Mouse (Mus musculus) kidney, postnatal 0 days (tissue): ENCODE results near the gene Armc5. TPM values are rescaled to one million over a fixed set of nuclear protein-coding genes. Genes with fewer than 3 reads are reported as not detected.

Experiments used
- ATAC-seq: fragments of 200-750 bp; cut with Nextera tagmentation; replicated peaks from 2 replicates; pipeline ENCODE4 v1.8.0; 2017; ENCODE audit warnings: low read depth, moderate number of reproducible peaks, moderate TSS enrichment, moderate library complexity; ENCODE audit not compliant: low FRiP score
- DNase-seq: peaks from one replicate; pipeline ENCODE4 v3.0.0-alpha.2; 2016; ENCODE audit warnings: low spot score
- H3K27ac ChIP-seq: fragments of 300-500 bp; sonication (generic); 2 replicates; pipeline ENCODE4 v1.5.1; 2014; ENCODE audit warnings: mild to moderate bottlenecking
- H3K27me3 ChIP-seq: fragments of 300-500 bp; sonication (generic); 2 replicates; pipeline ENCODE4 v1.6.1; 2014; ENCODE audit warnings: low read length, mixed read lengths; ENCODE audit not compliant: insufficient read depth
- H3K36me3 ChIP-seq: fragments of 300-500 bp; sonication (generic); 2 replicates; pipeline ENCODE4 v1.6.1; 2014; ENCODE audit warnings: low read length, mixed read lengths; ENCODE audit not compliant: insufficient read depth
- H3K4me1 ChIP-seq: fragments of 300-500 bp; sonication (generic); replicated peaks from 2 replicates; pipeline ENCODE4 v1.6.1; 2014; ENCODE audit warnings: antibody characterized with exemption, low read length, mixed read lengths; ENCODE audit not compliant: insufficient read depth
- H3K4me2 ChIP-seq: fragments of 300-500 bp; sonication (generic); 2 replicates; pipeline ENCODE4 v1.6.1; 2014; ENCODE audit warnings: mild to moderate bottlenecking, low read length, moderate library complexity, mixed read lengths
- H3K4me3 ChIP-seq: fragments of 300-500 bp; sonication (generic); replicated peaks from 2 replicates; pipeline ENCODE4 v1.5.1; 2014; ENCODE audit warnings: low read depth, low read length
- H3K9ac ChIP-seq: fragments of 300-500 bp; sonication (generic); 2 replicates; pipeline ENCODE4 v1.6.1; 2014; ENCODE audit warnings: low read depth, low read length
- H3K9me3 ChIP-seq: fragments of 300-500 bp; sonication (generic); replicated peaks from 2 replicates; pipeline ENCODE4 v1.6.1; 2016; ENCODE audit warnings: low read length, inconsistent platforms, mixed read lengths
- CTCF ChIP-seq: IDR thresholded peaks from 2 replicates; pipeline ENCODE4 v1.5.1; 2016; ENCODE audit warnings: antibody characterized with exemption, low read depth, mild to moderate bottlenecking, moderate library complexity
- WGBS: fragments of 180-500 bp; shearing (Covaris S2); extraction: QIAGEN DNeasy Blood & Tissue Kit; methylation state at CpG from one replicate; pipeline ENCODE4 v1.1.7; 2014; 5-methylcytosine and 5-hydroxymethylcytosine counted together
- polyA plus RNA-seq: library from polyadenylated mRNA; unstranded; fragments of >200 nt; fragmentation: Nextera tagmentation; extraction: Ambion mirVana; gene quantifications from 2 replicates; pipeline ENCODE4 v1.2.1, GENCODE M21; 2015

Gene Armc5
- polyA plus RNA-seq, 1 experiment from 2014 or later = 17.1 TPM

DNA sequence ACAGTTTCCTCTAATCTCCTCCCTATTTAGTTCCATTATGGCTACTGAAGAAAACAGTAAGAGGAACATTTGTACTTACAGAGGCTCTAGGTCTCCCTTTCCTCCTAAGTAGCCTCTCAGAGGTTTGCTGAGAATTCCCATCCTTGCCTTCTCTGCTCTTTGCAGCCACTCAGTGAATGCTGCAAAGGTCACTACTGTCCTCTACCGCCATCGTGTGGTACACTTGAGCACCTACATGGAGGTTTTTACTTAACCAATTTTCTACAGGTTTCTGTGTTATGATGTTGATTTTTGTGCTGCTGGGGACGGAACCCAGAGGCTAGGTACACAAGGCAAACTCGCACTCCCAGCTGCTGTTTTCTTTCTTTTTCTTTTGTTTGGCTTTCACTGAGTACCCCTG, 29.0 kb upstream of the Armc5 start:
- Histone ChIP-seq H3K36me3 (no peaks in the 10 kb centered on the region), H3K9me3 (no peaks in the 10 kb centered on the region), H3K4me3 (no peak overlapping the region), H3K9ac (no peak overlapping the region), H3K4me2 (no peak overlapping the region), H3K4me1 (no peaks in the 10 kb centered on the region), H3K27me3 (no peaks in the 10 kb centered on the region), H3K27ac (no peak overlapping the region)
- no peak for ATAC-seq
- DNase-seq = peak; percentile 91
- TF ChIP-seq CTCF = peak; percentile 96
- 2% methylated on average over 4 of the region's 4 CpGs for WGBS

DNA sequence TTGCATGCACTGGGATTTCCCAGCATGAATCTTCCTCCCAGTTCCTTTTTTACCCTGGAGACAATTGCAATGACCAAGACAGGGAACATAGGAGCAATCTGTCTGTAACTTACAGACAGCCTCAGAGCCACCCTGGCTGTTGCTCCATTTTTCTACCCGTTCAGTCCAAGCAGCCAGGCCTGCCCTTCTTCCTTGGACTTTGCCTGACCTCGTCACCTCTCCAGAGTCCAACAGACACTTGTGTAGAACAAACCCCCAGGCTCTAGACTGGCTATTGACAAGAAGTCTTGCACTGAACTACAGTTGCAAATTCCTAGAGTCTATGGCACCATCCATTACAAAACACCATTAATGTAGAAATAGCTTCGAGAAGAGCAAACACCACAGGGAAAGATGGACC, 27.3 kb upstream of the Armc5 start:
- Histone ChIP-seq H3K36me3 (no peaks in the 10 kb centered on the region), H3K4me3 (no peak overlapping the region), H3K4me2 (no peak overlapping the region), H3K27ac (no peak overlapping the region), H3K9ac (no peak overlapping the region), H3K27me3 (no peaks in the 10 kb centered on the region), H3K4me1 (no peaks in the 10 kb centered on the region), H3K9me3 (no peaks in the 10 kb centered on the region)
- WGBS = 49% methylated on average over 3 of the region's 3 CpGs
- TF ChIP-seq CTCF = no peak
- no peak for DNase-seq
- ATAC-seq = no peak

DNA sequence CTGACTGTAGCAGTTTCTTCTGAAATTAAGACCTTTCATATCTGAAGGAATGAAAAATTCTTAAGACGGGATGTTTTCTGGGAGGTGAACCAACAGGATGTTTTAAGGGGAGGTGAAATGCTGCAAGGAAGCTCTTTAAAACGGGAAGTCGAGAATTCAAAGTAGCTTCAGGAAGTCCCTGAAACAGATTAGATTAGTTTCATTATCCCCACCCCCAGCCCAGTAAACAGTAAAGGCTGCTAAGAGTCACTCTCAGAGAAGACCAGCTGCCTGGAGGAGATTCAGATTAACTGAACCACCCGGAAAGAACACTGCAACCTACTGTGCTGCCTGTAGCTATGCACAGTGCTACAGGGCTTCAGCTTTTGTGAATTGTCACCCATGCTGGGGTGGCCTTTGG, 17.2 kb upstream of the Armc5 start:
- Histone ChIP-seq H3K4me2 (no peak overlapping the region), H3K9ac (no peak overlapping the region), H3K4me1 (no peaks in the 10 kb centered on the region), H3K4me3 (no peak overlapping the region), H3K27me3 (no peaks in the 10 kb centered on the region), H3K9me3 (no peaks in the 10 kb centered on the region), H3K27ac (no peak overlapping the region), H3K36me3 (no peaks in the 10 kb centered on the region)
- no peak for ATAC-seq
- no peak for DNase-seq
- WGBS = 83% methylated on average over 4 of the region's 4 CpGs
- no peak for TF ChIP-seq CTCF

DNA sequence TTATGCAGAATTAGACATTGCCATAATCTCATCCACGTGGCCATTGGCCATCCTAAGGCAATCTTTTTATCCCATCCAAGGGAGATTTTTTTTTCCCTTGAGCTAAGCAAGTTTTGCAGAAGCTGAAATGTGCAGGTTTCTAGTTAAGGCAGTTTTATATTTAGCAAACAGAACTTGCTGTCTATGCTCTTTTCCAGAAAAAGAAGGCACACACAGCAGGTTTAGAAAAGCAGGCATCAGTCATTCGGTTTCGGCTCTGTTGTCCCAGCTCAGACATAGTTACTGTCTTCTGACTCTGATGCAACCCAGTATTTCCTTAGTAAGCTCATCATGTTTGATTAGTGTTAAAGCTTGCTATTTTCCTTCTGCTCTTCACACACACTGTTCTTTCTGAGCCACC, 16.2 kb upstream of the Armc5 start:
- Histone ChIP-seq H3K4me2 (no peak overlapping the region), H3K9ac (no peak overlapping the region), H3K27me3 (no peaks in the 10 kb centered on the region), H3K4me1 (no peaks in the 10 kb centered on the region), H3K27ac (no peak overlapping the region), H3K4me3 (no peak overlapping the region), H3K9me3 (no peaks in the 10 kb centered on the region), H3K36me3 (no peaks in the 10 kb centered on the region)
- WGBS = 83% methylated on average over 3 of the region's 3 CpGs
- DNase-seq (no peak), ATAC-seq (no peak)
- no peak for TF ChIP-seq CTCF

DNA sequence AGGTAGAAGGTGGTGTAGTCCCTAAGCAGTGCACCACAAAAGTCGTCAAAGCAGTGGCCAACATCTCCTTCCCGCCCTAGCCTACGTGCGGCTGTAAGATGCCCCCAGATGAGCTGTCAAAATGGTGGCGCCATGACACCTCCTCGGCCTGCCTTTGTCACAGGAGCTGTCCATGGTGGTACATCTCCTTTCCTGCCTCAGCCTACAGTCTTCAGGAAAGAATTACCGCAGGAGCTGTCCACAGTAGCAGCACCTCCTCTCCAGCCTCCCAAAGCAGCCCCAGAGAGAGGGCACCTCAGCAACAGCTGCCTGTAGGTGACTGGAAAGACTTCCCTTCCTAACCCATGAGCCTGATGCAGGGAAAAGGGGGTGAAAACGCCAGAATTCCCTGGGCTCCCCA, 5.4 kb upstream of the Armc5 start:
- no peaks in the 10 kb centered on the region for H3K9me3 ChIP-seq
- no peak overlapping the region for H3K4me2 ChIP-seq
- no peak overlapping the region for H3K4me3 ChIP-seq
- 42% methylated on average over 8 of the region's 8 CpGs for WGBS
- H3K4me1 ChIP-seq = no peaks in the 10 kb centered on the region; the same call in 1 of the 2 replicates
- no peak for ATAC-seq
- no peak for DNase-seq
- H3K27ac ChIP-seq = no peak overlapping the region
- H3K36me3 ChIP-seq = no peaks in the 10 kb centered on the region
- no peak for TF ChIP-seq CTCF
- H3K27me3 ChIP-seq = no peaks in the 10 kb centered on the region
- H3K9ac ChIP-seq = no peak overlapping the region

DNA sequence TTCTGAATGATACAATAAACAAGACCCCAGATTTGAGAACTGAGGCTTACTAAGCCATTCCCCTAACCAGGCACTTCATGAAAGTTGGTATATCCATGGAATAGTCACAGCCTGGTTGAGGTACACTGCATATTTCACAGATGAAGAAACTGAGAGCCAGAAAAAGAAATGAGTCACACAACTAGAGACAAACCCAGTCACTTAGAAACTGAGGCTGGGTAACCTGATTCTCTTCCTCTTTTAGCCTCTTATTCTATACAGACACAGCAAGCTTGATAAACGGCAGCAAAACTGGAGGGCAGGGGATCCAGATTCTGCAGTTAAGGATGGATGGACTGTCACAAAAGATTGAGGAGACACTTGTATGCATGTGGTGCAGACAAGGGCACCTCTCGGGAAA, 2.3 kb upstream of the Armc5 start:
- no peak overlapping the region for H3K27ac ChIP-seq
- no peak overlapping the region for H3K4me2 ChIP-seq
- 85% methylated on average over 2 of the region's 2 CpGs for WGBS
- H3K4me1 ChIP-seq = peaks cover 4% of the 10 kb centered on the region; the same call in 1 of the 2 replicates
- H3K9me3 ChIP-seq = no peaks in the 10 kb centered on the region
- no peak for DNase-seq
- no peaks in the 10 kb centered on the region for H3K27me3 ChIP-seq
- peaks cover under 1% of the 10 kb centered on the region; the same call in 1 of the 2 replicates for H3K36me3 ChIP-seq
- TF ChIP-seq CTCF = no peak
- H3K4me3 ChIP-seq = no peak overlapping the region
- H3K9ac ChIP-seq = no peak overlapping the region
- ATAC-seq = no peak

DNA sequence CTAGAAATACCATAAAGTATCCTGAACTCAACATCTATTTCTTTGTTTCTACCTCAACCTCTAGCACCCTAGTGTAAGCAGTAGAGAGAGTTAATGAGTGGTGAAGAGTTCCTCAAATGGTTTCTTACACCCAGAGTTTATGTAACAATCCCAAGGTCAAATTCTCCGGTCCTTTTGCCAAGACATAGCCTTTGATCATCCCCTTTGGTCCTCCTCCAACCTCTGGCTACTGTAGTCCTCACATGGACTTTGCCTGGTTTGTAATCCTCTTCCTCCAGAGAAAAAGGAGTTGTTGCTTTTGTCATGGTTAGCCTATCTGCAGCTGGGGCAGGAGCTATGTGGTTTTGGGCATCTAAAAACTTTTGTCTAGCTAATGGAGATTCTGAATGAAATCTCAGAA, 1.7 kb upstream of the Armc5 start:
- ATAC-seq (no peak), DNase-seq (no peak)
- Histone ChIP-seq H3K27ac (no peak overlapping the region), H3K36me3 (peaks cover 7% of the 10 kb centered on the region), H3K27me3 (no peaks in the 10 kb centered on the region), H3K4me2 (no peak overlapping the region), H3K4me1 (peaks cover 4% of the 10 kb centered on the region; the same call in 1 of the 2 replicates), H3K9ac (no peak overlapping the region), H3K9me3 (no peaks in the 10 kb centered on the region), H3K4me3 (no peak overlapping the region)
- TF ChIP-seq CTCF = no peak
- WGBS = 61% methylated on average over 1 of the region's 1 CpGs
